Mouse (Mus musculus) right cerebral cortex, postnatal 10 days (tissue): Measurements from ENCODE around the gene Spin2g.
"Not testable (repeated sequence)": the region's sequence is repeated elsewhere in the genome, so short reads cannot be mapped to it uniquely, and the experiment has no call there.

ENCODE experiments used
- DNase-seq, 2 experiments: peaks; one replicate each; pipeline ENCODE4 v3.0.0; 2021; ENCODE audit warnings: low spot score in 2 of 2

Spin2g gene

GRCm38 (mm10) chrX:34238633-34239032 lies at the start of gene Spin2g:
Gene Spin2g, minus strand, starts transcription at chrX:34238733.
- DNase-seq: not testable (repeated sequence)
